Mouse (Mus musculus) right cerebral cortex, postnatal 4 days (tissue): ENCODE results near the gene Sik2.

Experiments used
- DNase-seq: peaks from one replicate; pipeline ENCODE4 v3.0.0-alpha.2; 2022

Sik2 gene

GRCm38 (mm10) chr9:51008841-51009655 is at the start of gene Sik2:
TSS of gene Sik2 (minus strand) at chr9:51009073.
- DNase-seq = peak; percentile 88

GRCm38 (mm10) chr9:51056360-51057324 is 47.8 kb upstream of the Sik2 start:
- DNase-seq = no peak

- DNase-seq = no peak
These were observed 43.3 kb upstream of the Sik2 start for GRCm38 (mm10) chr9:51052180-51052579.

GRCm38 (mm10) chr9:51042136-51042535 is 33.3 kb upstream of the Sik2 start:
- DNase-seq = no peak

GRCm38 (mm10) chr9:51041491-51041980 is 32.7 kb upstream of the Sik2 start:
- DNase-seq = no peak

GRCm38 (mm10) chr9:51032785-51033529 is 24.1 kb upstream of the Sik2 start:
- DNase-seq = no peak

GRCm38 (mm10) chr9:51032291-51032690 is 23.4 kb upstream of the Sik2 start:
- DNase-seq = no peak

GRCm38 (mm10) chr9:51031603-51032002 is 22.7 kb upstream of the Sik2 start:
- no peak for DNase-seq

- no peak for DNase-seq
These were observed 21.3 kb upstream of the Sik2 start for GRCm38 (mm10) chr9:51030147-51030546.

GRCm38 (mm10) chr9:51026952-51027351 is 18.1 kb upstream of the Sik2 start:
- no peak for DNase-seq

- DNase-seq = no peak
These were observed 12.4 kb upstream of the Sik2 start for GRCm38 (mm10) chr9:51021123-51021795.

GRCm38 (mm10) chr9:51020351-51020750 is 11.5 kb upstream of the Sik2 start:
- DNase-seq = no peak

- DNase-seq = no peak
These were observed 10.8 kb upstream of the Sik2 start for GRCm38 (mm10) chr9:51019670-51020069.

- DNase-seq = no peak
These were observed 6.9 kb upstream of the Sik2 start for GRCm38 (mm10) chr9:51015732-51016131.

- DNase-seq = no peak
These were observed 4.8 kb upstream of the Sik2 start for GRCm38 (mm10) chr9:51013644-51014043.

GRCm38 (mm10) chr9:51009656-51009950 is 730 bp upstream of the Sik2 start:
- no peak for DNase-seq

- DNase-seq = peak; percentile 48
These were observed 619 bp downstream of the Sik2 start for GRCm38 (mm10) chr9:51008068-51008840.

GRCm38 (mm10) chr9:51007726-51008067 is 1.2 kb downstream of the Sik2 start:
- no peak for DNase-seq

- DNase-seq = peak; percentile 69
These were observed 2.0 kb downstream of the Sik2 start for GRCm38 (mm10) chr9:51006846-51007245.

- DNase-seq = no peak
These were observed 4.8 kb downstream of the Sik2 start for GRCm38 (mm10) chr9:51004062-51004461.

- no peak for DNase-seq
These were observed 22.2 kb downstream of the Sik2 start for GRCm38 (mm10) chr9:50986677-50987076.

- DNase-seq = no peak
These were observed 22.8 kb downstream of the Sik2 start for GRCm38 (mm10) chr9:50986123-50986522.
